Mouse (Mus musculus): ENCODE results near the gene Eid1.

The Eid1 gene

DNA sequence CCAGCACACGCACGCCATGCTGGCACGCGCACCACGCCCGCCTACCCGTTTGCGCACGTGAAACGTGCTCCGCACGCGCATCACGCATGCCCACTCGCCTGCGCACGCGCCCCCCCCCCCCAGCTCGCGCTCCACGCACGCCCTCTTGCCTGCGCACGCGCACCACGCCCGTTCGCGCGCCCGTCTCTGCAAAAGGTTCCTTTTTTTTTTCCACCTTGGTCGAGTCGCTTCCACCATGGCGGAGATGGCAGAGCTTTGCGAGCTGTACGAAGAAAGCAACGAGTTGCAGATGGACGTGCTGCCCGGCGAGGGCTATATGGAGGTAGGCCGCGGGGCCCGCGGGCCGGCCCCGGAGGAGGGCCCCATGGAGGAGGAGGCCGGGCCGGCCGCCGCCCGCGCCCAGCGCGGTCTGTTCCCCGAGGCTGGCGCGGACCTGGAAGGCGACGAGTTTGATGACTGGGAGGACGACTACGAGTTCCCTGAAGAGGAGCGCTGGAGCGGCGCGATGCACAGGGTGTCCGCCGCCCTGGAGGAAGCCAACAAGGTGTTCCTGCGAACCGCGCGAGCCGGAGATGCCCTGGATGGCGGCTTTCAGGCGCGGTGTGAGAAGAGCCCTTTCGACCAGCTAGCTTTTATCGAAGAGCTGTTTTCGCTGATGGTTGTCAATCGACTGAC is at the start of gene Eid1:
TSS of gene Eid1 (plus strand) at position 139 of the 675 bp plus-strand sequence.
- peak; percentile 84 for DNase-seq (ENCODE audit: extremely low spot score, low spot score)

DNA sequence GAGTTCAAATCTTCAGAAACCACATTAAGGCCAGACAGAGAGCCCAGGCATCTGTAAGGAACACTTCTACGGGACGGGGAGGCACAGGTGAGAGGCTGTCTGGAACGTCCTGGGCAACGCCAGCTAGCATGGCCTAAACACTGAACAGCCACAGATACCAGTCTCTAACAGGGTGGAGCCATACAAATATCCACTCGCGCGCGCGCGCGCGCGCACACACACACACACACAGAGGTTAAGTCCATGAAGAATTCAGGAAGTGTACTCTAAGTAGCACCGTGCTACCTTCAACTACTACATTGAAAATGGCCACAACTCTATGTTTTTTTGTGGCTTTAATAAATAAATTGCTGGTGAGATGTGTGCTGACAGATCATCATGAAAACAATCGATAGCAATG is 49.7 kb upstream of the Eid1 start:
- DNase-seq (ENCODE audit: extremely low spot score, low spot score), result no peak

DNA sequence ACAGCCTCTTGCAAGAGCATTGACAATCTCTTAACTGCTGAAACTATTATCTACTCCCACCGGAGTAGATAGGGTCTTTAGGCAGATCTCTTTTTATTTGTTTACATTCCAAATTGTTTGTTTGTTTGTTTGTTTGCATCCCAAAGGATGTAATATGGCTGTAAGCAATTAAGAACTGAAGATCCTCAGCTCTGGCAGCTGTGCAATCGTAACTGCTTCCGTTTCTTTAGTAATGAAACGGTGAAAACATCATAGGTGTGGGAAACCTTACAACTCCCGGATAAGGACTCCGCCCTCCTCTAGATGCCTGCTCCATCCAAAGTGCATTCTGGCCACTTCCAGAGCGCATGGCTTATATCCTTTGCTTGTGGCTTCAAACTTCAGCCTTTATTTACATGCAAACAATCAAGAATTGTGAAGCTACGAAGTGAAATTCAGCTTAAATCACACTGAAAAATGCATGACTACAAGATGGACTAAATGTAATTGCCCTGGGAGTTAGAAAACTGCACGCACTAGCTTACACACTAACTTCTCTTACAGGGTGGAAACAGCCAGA is 48.7 kb upstream of the Eid1 start:
- DNase-seq (ENCODE audit: extremely low spot score, low spot score), result no peak

DNA sequence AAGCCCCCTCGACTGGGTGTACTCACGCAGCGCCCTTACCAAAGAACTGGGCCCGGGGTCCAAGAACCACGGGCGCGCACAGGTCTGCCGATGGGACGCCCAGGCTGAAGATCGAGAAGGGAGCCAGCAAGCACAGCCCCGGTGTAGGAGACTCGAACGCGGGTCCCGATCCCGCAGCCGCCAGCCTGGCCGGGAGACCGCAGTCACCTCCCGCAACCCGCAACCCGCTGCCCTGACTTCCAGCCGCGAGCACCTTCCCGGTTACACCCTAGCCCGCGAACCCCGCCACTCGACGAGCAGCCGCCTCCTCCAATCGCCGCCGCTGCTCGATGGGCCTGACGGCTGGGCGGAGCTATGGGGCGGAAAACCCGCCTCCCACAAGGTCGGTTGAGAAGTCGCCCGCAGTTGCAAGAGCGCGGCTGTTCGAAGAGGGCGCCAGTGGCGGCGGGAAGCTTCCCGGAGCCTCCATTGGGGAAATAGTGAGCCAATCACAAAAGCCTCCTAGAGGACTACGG is 48.0 kb upstream of the Eid1 start, which contains the start of gene Cep152:
TSS of gene Cep152 (minus strand) at position 277 of the 515 bp plus-strand sequence.
- DNase-seq (ENCODE audit: extremely low spot score, low spot score), result peak; percentile 95

DNA sequence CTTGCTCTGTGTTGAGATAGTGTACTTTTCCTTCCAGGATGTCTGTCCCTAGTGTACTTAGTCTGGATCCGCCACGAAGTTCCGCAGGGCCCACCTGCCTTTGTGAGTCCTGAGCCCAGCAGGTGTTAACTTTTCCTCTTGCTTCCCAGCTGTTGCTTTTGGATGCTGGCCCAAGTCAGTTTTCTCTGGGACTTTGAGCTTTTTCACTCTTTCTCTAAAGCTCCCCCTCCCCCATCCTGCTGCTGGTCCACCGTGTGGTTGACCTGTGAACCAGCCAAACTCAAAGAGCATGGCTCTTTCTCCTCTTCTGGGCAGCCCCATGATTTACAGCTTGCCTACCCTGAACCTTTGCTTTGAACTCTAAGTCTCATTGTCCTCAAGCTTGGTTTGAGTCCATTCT is 46.4 kb upstream of the Eid1 start:
- DNase-seq (ENCODE audit: extremely low spot score, low spot score), result no peak

DNA sequence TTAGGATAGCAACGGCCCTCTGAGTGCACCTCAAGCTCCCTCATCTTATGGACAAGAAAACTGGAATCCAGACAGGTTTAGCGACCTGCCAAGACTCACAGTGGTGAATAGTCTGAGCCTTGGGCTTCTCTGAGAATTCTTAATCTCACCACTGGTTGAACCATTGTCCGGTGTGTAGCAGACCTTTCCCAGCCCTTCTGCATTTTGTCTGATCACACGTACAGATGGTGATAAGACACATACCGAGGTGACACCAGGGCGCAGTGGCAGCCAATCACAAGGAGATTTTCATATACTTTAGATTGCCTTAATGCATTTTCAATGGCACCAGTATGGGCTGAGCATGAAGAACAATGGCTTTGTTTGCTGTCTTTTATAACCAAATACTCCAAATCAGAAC is 44.4 kb upstream of the Eid1 start:
- DNase-seq (ENCODE audit: extremely low spot score, low spot score), result no peak

DNA sequence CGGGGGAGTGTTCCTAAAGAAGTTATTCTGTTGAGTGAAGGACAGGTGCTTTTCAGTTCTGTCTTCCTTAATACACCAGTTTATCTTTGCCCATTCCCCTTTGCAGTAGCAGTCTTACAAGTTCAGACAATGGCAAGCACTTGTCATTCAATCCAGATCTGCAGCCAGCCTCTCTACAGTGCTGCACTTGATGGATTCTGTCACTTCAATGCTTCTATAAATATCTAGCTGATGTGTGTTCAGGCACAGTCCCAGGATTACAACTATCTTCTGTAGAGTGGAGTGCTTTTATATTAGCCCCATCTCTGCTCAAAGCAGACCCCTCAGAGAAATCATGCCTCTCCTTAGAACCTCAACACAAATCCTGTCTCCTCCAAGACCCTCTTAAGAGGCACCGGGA is 42.9 kb upstream of the Eid1 start:
- no peak for DNase-seq (ENCODE audit: extremely low spot score, low spot score)

DNA sequence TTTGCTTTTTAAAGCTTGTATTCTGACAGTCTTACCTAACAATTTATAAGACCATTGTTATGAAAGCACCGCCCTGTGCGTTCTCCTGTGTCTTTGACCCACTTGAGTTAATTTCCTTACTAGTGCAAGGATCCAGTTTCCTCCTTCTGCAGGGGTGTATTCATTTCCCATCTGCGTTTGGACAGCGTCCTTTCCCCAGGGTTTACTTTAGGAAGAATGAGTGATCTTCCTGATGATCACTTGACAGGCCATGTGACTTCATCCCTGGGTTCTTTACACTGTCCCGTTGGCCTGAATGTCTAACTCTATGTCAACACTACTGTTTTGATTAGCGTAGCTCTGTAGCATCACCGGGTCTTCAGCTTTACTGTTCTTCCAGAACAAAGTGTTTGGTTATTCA is 35.6 kb upstream of the Eid1 start:
- DNase-seq (ENCODE audit: extremely low spot score, low spot score), result no peak

DNA sequence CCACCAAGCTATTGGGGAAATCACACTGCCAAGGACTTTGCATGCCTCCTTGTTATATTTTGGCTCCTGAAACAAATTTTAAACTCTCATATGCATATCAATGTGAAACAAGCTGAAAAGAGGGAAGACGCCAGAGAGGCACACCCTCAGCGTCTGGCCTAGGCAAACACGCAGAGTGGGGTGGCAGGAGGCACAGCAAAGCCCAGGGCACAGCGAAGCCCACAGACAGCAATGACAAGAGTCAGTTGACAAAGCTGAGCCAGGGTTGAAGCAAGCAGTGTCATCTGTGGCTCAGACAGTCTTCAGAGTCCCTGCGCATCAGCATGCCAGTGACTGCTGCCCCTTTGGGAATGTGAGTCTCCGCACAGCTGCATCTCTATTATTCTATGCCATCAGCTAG is 28.0 kb upstream of the Eid1 start:
- DNase-seq (ENCODE audit: extremely low spot score, low spot score), result no peak

DNA sequence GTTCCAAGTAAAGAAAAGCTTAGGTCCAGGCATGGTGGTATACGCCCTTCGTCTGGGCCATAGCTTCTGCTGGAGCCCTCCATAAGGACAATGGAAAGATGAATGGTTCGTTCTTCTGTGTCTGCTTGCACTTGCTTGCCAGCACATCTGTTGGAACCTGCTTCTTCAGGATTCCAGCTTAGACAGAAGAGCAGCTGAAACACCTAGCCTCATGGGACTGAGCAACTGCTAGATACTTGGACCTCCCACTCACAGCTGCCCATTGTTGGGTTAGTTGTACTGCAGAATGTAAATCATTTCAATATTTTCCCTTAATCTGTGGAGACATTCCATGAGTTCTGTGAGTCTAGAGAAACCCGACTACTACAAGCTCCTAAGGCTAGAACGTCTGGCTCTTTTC is 22.9 kb upstream of the Eid1 start:
- no peak for DNase-seq (ENCODE audit: extremely low spot score, low spot score)

DNA sequence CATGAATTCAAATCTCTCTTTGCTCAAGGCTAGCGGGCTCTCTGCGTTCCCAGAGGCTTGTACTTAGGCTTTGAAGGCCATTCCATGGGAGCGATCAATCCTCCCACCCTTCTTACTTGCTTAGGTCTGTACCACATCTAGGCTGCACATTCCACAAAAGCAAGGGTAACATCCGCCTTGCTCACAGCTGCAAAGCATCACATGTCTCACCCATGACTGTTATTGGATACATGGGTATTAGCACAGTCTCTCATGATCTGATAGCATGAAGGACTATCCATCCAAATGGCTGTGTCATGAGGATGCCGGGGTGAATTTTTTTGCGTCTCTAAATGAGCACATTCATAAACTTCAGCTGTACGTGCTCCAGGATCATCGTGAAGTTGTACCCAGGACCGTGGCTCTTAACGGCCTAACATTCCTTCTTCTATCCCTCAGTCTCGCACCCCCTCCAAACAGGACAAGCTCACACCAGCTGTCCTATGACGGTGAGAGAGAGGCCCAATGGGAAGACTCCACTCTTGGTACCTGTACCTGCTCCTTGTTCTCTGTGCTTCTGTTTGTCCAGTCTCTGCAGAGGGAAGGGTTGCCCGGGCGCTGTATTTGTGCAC is 22.0 kb upstream of the Eid1 start:
- no peak for DNase-seq (ENCODE audit: extremely low spot score, low spot score)

DNA sequence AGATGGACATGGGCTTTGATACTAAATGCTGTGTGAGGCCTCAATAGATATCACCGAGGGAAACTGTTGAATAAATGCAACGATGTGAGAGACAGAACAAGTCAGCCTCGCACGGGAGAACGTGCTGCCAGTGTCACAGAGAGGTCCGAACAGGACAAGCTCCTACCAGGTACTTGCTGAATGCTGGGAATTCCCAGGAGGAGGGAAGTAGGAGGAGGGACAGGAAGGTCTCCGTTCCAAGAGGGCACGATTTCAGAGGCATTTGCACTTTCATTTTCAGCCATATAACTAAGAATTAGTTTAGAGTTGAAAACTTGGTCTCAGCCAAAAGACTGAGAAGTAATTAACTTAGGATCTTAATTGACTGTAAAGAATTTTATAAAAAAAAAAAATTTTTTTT is 21.3 kb upstream of the Eid1 start:
- DNase-seq (ENCODE audit: extremely low spot score, low spot score), result no peak

DNA sequence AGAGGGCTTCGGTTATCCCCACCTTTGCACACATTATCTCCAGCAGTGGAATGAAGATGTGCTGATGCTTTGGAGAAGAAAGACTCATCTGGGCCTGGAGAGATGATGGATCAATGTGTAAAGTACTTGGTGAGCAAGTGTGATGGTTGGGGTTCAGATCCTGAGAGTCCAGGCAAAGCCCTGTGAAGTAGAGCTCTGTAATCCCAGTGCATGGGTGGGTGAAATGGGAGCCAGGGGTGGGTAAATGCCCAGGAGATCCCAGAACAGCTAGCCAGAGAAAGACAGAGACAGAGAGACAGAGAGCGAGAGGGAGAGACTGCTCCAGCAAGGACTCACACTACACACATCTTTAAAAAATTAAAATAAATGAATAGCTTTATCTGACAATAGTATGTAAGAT is 19.6 kb upstream of the Eid1 start:
- no peak for DNase-seq (ENCODE audit: extremely low spot score, low spot score)

DNA sequence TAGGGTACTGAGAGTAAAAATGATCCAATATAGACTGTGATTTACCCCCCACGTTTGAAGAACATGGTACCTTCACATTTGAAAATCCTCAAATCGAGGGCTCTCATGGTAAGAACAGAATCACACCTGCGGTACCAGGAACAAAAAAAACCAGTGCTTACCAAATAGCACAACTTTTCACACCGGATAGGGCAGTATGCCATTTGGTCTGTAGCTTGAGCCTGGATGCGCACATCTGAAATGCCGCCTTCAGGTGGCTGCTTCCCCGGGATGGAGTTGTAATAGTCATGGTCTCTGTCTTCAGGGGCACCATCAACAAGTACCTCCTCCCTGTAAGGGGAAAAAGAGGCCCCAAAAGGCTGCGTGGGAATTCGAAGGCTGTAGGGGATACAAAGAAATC is 17.5 kb upstream of the Eid1 start:
- DNase-seq (ENCODE audit: extremely low spot score, low spot score), result no peak

DNA sequence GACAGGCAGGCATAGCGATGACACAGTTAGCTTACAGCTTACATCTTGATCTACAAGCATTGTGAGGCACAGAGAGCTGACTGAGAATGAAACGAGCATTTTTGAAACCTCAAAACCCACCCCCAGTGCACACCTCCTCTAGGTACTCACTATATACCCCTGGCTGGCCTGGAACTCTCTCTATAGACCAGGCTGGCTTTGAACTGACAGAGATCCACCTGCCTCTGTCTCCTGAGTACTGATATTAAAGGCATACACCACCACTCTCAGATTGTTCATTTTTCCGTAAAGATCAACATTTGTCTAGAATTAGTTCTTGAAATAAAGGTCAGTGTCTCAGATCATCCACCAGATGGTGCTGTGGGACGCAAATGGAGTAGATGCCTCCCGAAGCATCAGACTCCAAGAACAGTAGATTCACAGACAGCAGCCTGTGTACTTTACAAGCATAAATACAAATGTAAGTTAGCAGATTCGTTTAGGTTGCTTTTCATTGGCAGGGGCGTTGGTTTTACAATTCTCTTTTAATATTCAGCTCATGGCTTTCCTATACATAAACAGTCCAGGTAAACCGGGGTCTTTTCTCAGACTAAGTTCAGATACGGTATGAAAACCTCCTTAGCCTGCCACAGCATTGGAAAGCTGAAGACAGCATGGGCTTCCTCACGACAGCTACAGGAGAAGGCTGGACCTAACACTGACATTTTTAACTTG is 12.9 kb upstream of the Eid1 start:
- peak; percentile 50 for DNase-seq (ENCODE audit: extremely low spot score, low spot score)

DNA sequence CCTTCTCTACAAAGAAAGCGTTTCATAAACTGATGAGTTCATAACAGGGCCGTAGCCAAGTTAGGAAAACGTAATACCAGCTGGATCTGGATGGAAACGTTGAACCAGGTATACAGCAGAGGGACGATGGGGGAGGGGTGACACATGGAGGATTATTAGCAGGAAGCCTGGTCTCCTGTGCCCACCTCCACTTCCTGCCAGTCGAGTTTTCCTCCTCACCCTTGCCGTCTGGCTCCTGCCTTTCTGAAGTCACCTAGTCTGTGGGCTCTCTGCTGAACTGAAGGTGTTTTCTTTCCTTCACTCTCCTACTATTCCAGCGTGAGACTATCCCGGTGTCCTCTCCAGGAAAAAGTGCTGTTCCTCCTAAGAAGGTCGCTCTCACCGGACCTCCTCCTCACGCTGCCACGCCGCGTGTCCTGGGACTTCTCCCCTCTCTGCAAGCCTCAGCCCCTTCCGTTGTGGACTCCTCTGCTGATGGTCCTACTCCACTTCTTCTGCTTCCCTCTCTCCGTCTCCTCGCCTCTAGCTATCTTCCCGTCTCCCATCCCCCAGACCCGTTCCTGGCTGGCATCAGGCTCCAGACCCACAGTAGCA is 12.3 kb upstream of the Eid1 start:
- peak; percentile 30 for DNase-seq (ENCODE audit: extremely low spot score, low spot score)

DNA sequence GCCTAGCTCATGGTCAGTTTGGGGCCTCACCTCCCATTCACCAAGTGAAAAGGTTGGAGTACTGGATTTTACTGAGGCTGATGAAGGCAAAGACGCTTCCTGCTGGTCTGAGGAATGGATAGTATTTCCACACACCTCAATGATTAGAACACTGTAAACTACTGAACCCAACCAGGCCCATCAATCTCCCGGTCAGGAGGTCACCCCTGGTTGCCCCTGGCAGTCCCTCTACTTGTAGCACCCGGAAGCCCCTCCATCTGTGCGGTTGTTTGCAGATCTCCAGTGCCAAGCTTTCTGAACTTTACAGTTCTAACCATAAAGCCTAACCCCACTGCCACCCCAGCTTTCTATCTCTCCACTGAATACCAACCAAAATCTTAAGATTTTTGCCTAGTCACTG is 11.7 kb upstream of the Eid1 start:
- DNase-seq (ENCODE audit: extremely low spot score, low spot score), result no peak

DNA sequence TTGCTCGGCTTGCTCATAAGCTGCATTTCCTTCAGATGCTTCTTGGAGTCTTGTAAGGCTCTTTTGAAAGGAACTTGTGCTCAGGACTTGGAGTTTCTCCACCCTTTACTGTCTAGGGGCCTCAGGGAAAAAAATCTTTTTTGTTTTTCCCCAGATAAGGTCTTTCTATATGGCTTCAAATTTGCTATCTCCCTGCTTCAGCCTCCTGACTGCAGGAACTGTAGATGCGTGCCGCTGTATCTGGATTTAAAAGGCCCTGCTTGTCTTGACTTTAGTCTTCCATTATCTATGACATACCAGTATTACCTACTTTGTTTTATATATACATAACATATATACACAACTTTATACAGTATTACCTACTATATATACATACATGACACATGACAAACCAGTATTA is 10.4 kb upstream of the Eid1 start:
- DNase-seq (ENCODE audit: extremely low spot score, low spot score), result no peak

DNA sequence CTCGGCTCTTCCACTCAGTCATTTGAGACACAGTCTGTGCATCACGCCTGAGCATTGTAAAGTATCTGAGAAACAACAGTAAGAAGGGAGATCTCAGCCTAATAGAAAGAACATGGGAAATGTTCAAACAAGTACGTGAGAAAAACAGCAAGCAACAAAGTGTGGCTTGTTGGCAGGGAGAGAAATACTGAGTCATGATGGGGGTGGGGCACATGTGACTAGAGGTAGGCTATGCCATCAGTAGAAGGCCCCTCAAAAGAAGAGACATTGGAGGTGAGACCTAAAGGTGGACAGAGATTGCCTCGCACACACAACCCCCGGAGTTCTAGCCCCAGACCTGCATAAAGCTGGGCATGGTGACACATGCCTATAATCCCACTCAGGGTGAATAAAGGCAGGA is 7.7 kb upstream of the Eid1 start:
- no peak for DNase-seq (ENCODE audit: extremely low spot score, low spot score)

DNA sequence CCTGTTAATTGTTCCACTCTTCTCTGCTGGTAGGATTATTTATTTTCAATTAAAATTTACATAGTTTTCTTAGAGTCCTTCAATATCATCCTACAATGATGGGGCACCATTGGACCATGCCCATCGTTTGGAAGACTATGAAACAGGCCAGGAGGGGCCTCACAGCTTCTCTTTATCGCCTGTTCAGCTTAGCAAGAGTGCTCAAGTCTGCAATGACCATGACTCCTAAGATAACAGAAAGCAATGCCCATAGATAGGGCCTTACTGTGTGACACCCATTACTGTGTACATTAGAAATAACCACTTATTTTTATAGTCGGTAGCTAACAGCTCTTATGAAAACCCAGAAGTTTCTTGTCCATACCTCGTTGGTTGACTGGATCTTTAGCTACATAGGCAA is 7.0 kb upstream of the Eid1 start:
- DNase-seq (ENCODE audit: extremely low spot score, low spot score), result no peak

DNA sequence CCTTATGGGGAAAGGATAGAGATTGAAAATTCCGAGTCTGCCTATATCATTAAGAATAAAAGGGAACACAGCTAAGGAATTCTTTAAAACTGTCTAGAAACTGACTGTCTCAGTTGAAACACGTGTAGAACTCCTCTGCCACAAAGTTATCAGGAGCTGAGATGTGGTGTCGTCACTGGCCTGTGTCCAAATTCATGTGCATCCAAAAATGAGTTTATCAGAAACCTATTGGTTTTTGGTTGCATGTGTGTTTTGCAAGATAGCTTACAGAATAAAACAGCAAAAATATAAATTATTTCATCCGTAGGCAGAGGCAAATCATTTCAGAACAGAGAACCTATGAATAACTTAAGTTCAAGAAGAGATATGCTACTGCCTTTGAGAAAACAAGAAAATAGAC is 6.2 kb upstream of the Eid1 start:
- DNase-seq (ENCODE audit: extremely low spot score, low spot score), result no peak

DNA sequence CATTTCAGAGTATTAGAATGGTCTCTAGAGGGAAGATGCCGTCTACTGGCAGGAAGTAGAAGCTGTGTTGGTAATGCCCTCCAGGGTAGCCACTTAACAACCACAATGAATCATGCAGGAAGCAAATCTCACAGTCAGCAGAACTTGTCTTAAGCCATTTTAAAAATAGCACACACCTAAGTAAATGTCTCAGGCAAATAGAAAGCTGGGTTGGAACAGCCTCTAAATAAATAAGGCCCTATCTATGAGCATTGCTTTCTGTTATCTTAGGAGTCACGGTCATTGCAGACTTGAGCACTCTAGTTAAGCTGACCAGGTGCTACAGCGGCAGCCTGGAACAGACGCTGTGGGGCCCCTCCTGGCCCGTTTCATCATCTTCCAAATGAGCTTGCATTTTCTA is 5.7 kb upstream of the Eid1 start:
- no peak for DNase-seq (ENCODE audit: extremely low spot score, low spot score)

Data from neural tube, embryonic 10.5 days (tissue).